Mouse (Mus musculus): ENCODE data around the gene Pygo2.

Gene Pygo2

DNA sequence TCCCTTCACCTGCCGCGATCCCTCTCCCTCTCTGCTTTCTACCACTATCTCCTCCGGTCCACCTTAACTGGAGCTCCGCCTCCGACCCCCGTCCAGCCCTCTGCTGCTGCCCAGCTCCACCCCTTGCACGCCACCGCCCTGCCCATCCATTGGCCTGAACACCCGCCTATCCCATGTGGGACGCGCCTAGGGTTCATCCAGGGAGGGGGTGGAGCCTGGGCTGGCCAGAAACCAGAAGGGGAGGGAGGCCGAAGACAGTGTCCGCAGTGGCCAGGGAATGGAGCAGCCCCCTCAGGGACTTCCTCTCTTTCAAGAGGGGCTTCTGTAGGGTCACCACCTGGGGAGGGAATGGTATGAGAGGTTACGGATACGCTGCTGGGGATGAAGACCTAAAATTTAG lies 36.4 kb upstream of the Pygo2 start:
- peak; percentile 95 for DNase-seq

- peak; percentile 60 for DNase-seq
Measured at GRCm38 (mm10) chr3:89394006-89394893, 35.8 kb upstream of the Pygo2 start, which contains the start of gene Zbtb7b. Gene Zbtb7b, minus strand, starts transcription at chr3:89394776.

- DNase-seq, result peak; percentile 63
Measured at GRCm38 (mm10) chr3:89394894-89395256, 35.1 kb upstream of the Pygo2 start.

GRCm38 (mm10) chr3:89395419-89395805 lies 34.6 kb upstream of the Pygo2 start:
- DNase-seq, result no peak

- DNase-seq, result peak; percentile 54
Measured at GRCm38 (mm10) chr3:89395806-89396653, 34.0 kb upstream of the Pygo2 start.

DNA sequence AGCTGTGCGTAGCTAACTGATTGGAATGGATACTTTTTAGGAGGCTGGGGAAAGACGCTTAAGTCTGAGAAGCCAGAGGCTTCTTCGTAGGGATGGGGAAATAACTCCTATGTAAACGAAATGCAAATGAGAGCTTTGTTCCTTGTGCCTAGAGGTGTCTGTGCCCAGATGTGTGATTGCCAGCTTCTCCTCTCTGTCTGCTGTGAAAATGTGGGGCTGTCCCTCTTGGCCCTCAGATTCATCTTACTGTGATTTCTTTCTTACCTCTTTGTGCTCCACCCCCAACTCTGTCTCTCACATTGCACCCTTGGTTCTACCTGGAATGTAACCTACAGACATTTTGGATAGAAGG lies 33.4 kb upstream of the Pygo2 start:
- DNase-seq, result no peak

- DNase-seq, result no peak
Measured at GRCm38 (mm10) chr3:89401329-89401728, 28.7 kb upstream of the Pygo2 start.

GRCm38 (mm10) chr3:89402693-89403092 lies 27.3 kb upstream of the Pygo2 start, which contains the start of gene Lenep:
Gene Lenep, minus strand, starts transcription at chr3:89402793.
- DNase-seq, result no peak

DNA sequence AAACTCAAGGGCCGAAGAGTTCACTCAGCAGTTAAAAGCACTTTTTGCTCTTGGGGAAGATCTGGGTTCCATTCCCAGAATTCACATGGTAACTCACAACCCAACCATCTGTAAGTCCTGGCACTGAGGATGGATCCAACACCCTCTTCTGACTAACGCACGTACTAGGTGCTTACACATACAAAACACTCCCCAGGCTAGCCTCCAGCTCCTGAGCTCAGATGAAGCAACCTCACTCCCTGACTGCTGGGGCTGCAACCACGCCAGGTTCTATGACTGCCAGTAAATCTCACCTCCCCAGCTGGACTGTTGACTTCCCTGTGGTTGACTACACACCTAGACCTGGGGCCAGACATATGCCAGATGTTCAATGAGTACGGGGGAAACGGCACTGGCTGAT lies 23.1 kb upstream of the Pygo2 start:
- DNase-seq, result no peak

DNA sequence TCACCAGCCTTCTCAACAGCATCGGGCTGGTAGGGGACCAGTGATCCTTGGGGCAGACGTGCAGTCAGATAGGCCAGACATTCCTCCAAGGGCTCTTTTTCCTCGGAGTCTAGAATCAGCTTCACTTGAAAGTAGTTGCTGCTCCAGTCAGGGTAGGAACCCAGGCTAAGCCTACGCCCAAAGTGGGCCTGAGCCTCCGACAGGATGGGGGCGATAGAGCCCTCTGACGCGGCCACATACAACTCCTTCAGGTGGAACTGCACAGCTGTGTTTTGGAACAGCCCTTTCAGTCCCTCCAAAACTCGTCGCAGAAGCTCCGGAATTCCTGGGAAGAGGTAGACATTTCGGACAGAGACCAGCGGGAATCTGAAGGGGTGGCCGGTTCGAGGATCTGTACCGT lies 21.6 kb upstream of the Pygo2 start:
- DNase-seq, result no peak

DNA sequence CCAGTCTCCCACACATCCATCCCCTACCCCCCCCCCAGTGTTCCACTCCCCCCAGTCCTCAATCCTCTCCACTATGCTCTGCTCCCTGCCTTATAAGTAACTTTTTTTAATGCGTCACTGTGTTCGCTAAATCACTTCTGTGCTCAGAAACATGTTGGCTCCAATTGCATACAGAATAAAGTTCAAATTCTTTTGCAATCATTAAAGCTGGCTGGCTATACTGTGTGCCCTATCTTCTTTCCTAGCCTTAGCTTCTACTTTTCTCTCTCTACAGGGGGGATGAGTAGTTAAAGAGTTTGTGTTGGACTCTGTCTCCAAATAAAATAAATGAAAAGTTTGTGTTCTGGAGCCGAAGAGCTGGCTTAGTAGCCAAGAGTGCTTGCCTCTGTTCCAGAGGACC lies 20.3 kb upstream of the Pygo2 start:
- DNase-seq, result no peak

DNA sequence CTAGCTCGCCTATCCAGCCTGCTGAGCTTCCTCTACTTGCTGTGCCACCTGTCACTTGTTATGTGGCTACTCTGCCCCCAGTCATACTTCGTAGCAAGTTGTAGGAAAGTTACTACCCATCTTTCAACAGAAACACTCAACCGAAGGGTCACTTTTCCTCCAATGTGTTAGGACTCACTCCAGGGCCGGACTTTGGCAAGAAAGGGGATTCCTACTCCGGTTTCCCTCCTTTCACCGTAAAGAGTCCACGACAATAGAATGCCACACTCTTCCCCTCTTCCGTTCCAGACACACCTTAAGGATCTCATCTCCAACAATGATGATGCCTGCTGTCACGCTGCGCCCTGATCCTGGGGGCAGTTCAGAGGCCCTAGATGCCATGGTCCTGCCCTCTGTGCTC lies 19.1 kb upstream of the Pygo2 start:
- no peak for DNase-seq

- peak; percentile 95 for DNase-seq
Measured at GRCm38 (mm10) chr3:89411490-89412393, 18.3 kb upstream of the Pygo2 start, which contains the start of gene Flad1. Gene Flad1, minus strand, starts transcription at chr3:89411870.

GRCm38 (mm10) chr3:89416158-89416557 lies 13.9 kb upstream of the Pygo2 start:
- no peak for DNase-seq

GRCm38 (mm10) chr3:89417131-89417530 lies 12.9 kb upstream of the Pygo2 start:
- no peak for DNase-seq

DNA sequence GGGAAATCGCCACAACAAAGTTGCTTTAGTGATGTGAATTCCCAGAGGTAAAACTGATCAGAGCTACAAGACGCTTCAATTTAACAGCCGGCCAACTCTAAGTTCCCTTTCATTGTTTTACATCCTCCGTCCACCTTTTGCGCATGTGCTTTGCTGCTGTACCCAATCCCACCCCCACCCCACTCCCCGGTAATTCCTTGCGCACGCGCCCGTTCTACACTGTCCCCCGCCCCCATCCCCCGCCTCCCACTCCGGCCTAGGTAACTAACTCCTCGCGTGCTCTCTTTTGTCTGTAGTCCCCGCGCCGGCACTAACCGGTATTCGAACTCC lies 12.2 kb upstream of the Pygo2 start:
- no peak for DNase-seq

DNA sequence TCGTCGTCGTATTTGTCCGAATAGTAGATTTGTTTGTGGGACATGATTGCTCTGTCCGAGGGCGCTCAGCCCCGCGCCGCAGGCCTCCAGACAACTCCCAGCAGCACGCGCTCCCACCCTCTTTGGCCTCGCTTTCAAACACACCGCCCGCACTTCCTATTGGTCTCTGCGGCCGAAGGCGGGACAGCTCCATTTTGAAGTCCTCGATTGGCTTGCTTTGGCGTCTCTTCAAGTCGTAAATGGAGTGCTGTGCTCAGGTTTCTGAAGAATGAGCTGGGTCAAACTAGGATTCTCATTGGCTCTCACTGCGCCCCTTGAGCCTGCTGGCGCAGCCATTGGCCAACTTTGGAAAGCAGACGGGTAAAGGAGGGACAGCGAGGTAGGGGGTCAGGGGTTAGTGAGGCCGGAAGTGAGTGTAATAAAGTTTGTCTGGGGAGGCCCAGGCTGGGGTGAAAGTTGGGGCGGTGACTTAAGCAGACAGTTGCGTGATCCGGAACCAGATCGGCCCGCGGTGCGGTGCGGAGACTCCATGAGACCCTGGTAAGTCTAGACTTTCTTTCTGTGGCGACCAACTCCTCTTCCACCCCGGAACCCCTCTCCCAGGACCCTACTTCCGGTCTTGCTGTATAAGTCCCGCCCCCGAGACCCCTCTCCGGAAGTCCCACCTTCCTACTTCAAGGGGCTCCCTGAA lies 11.7 kb upstream of the Pygo2 start, which contains the start of the genes Cks1b and Shc1:
Gene Cks1b, minus strand, starts transcription at position 214 of the 691 bp plus-strand sequence.
Gene Shc1, plus strand, starts transcription at position 274 of the 691 bp plus-strand sequence.
- DNase-seq, result peak; percentile 88

DNA sequence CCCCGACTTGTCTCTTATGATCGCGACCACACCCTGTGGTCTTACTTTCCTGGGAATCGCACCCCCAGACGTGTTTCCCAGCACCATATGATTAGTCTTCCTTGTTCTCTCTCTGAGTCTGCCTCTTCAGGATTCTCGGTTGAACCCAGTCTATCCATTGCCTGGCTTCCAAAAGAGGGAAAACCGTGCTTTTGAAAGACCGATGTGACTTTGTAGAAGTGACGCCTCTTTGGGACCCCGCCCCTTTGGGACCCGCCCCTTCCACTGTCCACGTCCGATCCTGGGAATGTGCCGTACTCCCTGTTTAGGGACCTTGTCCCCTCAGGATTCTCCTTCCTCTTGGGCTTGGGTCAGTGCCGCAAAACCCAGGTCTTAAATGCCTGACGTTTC lies 11.2 kb upstream of the Pygo2 start:
- DNase-seq, result no peak

DNA sequence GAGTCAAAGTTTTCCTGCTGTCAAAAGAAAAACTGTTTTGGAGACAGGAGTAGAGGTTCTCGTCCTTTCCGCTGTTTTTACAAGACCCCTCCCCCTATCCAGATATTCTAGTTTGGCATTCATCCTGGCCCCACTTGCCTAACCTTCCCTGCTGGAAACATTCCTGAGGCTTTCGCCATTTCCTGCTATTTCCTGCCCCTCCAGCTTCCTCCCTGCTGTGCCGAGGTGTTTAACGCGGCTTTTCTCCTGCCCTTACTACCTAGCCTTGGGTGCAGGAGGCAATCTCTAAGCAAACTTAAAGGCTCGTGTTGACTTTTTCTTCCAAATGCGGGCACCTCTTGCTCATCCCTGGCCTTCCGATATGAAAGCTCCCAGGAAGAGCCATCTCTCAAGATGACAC lies 10.4 kb upstream of the Pygo2 start:
- DNase-seq, result no peak

GRCm38 (mm10) chr3:89419981-89420380 lies 10.0 kb upstream of the Pygo2 start:
- DNase-seq, result no peak

DNA sequence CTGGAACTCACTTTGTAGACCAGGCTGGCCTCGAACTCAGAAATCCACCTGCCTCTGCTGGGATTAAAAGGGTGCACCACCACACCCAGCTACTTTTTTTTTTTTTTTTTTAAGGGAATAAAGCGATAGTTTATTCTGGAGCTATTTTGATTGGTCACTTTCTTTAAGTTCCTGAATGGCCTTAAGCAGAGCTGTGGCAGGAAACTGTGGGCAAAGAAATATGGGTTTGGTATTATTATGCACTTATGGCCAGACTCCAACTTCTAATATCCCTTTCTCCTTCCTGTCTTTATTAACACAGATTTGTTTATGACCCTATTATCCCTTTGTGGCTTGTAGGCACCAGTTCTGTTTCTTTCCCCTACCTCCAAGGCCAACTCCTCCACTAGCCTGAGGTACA lies 9.6 kb upstream of the Pygo2 start:
- no peak for DNase-seq

All from right cerebral cortex, postnatal 14 days (tissue).